Mouse (Mus musculus): Measurements from ENCODE around the gene Ssu2. TPM values are rescaled to one million over a fixed set of nuclear protein-coding genes. Genes with fewer than 3 reads are reported as not detected.

Gene Ssu2
- total and polyA plus RNA-seq, 2 experiments from 2014 or later, result 0.33 to 0.99 TPM

DNA sequence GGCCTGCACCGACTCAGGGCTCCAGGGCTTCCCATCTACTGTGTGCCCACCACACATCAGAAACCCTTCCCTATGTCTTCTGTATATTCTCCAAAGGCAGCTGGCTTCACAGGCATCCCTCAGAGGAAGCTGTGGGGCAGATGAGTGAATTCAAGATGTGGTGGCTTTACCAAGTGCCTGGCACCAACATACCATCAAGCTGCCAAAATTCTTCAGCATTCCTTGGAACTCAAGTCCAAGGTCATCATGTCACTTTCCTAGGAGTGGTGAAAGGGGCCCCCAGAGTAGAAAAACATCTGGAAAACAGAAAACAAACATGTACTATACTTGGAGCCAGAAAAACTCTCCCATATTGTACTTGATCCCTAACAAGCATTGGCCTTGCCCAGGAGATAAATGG, 28.5 kb downstream of the Ssu2 start:
- no peaks in the 10 kb centered on the region for H3K36me3 ChIP-seq (ENCODE audit: insufficient read depth, low read length)
- 81% methylated on average over 1 of the region's 1 CpGs for WGBS

DNA sequence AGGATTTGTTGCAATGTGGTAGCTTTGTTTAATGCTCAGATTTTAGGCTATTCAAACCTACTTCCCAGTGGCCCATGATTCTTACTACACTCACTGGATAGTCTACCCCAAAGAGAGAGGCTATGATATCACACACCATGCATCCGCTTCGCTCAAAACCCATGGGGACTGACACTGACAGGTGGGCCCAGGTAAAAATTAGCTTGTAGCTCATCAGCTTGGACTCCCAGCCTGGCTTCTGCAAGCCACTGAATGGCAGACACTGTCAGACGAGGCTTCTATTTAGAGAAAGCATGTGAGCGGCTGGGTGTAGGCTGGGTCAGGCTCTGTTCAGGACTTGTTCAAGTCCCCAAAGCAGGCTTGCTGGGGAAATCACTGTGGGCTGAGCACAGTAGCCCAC, 37.4 kb downstream of the Ssu2 start:
- no peaks in the 10 kb centered on the region for H3K36me3 ChIP-seq (ENCODE audit: insufficient read depth, low read length)
- 93% methylated on average over 4 of the region's 4 CpGs for WGBS
- no peaks in the 10 kb centered on the region for H3K9me3 ChIP-seq (ENCODE audit: low read length)
- no peak overlapping the region for H3K4me3 ChIP-seq (ENCODE audit: low read length)
- H3K4me1 ChIP-seq (ENCODE audit: insufficient read depth, low read length), result no peaks in the 10 kb centered on the region
- TF ChIP-seq CTCF (IDR thresholded peaks at IDR 0.05; ENCODE audit: low read depth), result no peak
- H3K9ac ChIP-seq (replicated peaks; ENCODE audit: low read length), result no peak overlapping the region
- no peak overlapping the region for H3K4me2 ChIP-seq (ENCODE audit: low read depth, low read length)
- ATAC-seq (no peak), DNase-seq (ENCODE audit: low spot score) (no peak)
- no peak overlapping the region for H3K27ac ChIP-seq
- H3K27me3 ChIP-seq (ENCODE audit: insufficient read depth, low read length), result no peaks in the 10 kb centered on the region

More for the DNA sequence above, 28.5 kb downstream of the Ssu2 start:
- H3K4me2 ChIP-seq (ENCODE audit: low read depth, low read length), result no peak overlapping the region
- H3K4me1 ChIP-seq (ENCODE audit: insufficient read depth, low read length), result no peaks in the 10 kb centered on the region
- ATAC-seq (no peak), DNase-seq (ENCODE audit: low spot score) (no peak)
- TF ChIP-seq CTCF (IDR thresholded peaks at IDR 0.05; ENCODE audit: low read depth), result no peak
- H3K9ac ChIP-seq (replicated peaks; ENCODE audit: low read length), result no peak overlapping the region
- no peaks in the 10 kb centered on the region for H3K9me3 ChIP-seq (ENCODE audit: low read length)
- no peaks in the 10 kb centered on the region for H3K27me3 ChIP-seq (ENCODE audit: insufficient read depth, low read length)
- H3K4me3 ChIP-seq (ENCODE audit: low read length), result no peak overlapping the region
- H3K27ac ChIP-seq, result no peak overlapping the region

DNA sequence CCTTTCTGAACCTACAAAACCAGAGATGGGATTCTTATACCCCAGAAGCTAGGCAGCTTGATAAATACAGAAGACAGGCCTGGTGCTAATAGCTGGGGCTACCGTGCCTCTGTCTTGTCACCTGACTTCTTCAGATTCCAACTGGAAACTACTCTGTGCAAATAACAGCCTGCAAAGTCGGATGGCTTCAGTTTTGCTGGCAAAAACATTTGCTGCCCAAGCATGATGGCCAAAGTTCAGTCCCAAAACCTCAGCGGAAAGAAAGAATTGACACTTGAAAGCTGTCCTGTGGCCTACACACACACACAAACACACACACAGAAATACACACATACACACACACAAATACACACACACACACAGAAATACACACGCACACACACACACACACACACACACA, 48.8 kb downstream of the Ssu2 start:
- Histone ChIP-seq H3K36me3 (ENCODE audit: insufficient read depth, low read length) (no peaks in the 10 kb centered on the region), H3K4me1 (ENCODE audit: insufficient read depth, low read length) (no peaks in the 10 kb centered on the region), H3K9ac (replicated peaks; ENCODE audit: low read length) (no peak overlapping the region), H3K4me3 (ENCODE audit: low read length) (no peak overlapping the region), H3K4me2 (ENCODE audit: low read depth, low read length) (no peak overlapping the region), H3K9me3 (ENCODE audit: low read length) (no peaks in the 10 kb centered on the region), H3K27me3 (ENCODE audit: insufficient read depth, low read length) (no peaks in the 10 kb centered on the region), H3K27ac (no peak overlapping the region)
- DNase-seq (ENCODE audit: low spot score) (no peak), ATAC-seq (no peak)
- TF ChIP-seq CTCF (IDR thresholded peaks at IDR 0.05; ENCODE audit: low read depth), result no peak
- WGBS, result 86% methylated on average over 4 of the region's 4 CpGs

DNA sequence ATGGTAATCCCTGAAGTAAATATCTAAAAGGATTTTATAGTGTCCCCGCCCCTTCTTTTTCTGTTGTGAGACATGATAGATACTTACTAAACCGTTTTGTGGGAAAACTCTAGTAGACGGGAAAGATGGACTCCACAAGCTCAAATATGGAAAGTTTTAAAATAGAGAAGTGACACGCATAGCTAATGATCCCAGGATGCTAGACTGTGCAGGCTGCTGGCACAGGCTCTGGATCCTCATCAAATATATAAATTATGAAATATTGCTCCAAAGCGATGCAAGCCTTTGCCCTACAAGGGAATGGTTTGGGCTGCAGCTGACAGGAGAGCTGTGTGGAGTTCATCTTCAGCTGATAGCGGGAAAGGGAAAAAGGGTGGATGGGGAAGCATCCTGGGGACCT, 50.2 kb downstream of the Ssu2 start:
- no peak for DNase-seq (ENCODE audit: low spot score)
- no peak for TF ChIP-seq CTCF (IDR thresholded peaks at IDR 0.05; ENCODE audit: low read depth)
- no peaks in the 10 kb centered on the region for H3K9me3 ChIP-seq (ENCODE audit: low read length)
- no peak overlapping the region for H3K4me2 ChIP-seq (ENCODE audit: low read depth, low read length)
- WGBS, result 83% methylated on average over 6 of the region's 6 CpGs
- no peaks in the 10 kb centered on the region for H3K27me3 ChIP-seq (ENCODE audit: insufficient read depth, low read length)
- ATAC-seq, result no peak
- H3K4me3 ChIP-seq (ENCODE audit: low read length), result no peak overlapping the region
- no peak overlapping the region for H3K9ac ChIP-seq (replicated peaks; ENCODE audit: low read length)
- H3K27ac ChIP-seq, result no peak overlapping the region
- no peaks in the 10 kb centered on the region for H3K36me3 ChIP-seq (ENCODE audit: insufficient read depth, low read length)
- H3K4me1 ChIP-seq (ENCODE audit: insufficient read depth, low read length), result no peaks in the 10 kb centered on the region

DNA sequence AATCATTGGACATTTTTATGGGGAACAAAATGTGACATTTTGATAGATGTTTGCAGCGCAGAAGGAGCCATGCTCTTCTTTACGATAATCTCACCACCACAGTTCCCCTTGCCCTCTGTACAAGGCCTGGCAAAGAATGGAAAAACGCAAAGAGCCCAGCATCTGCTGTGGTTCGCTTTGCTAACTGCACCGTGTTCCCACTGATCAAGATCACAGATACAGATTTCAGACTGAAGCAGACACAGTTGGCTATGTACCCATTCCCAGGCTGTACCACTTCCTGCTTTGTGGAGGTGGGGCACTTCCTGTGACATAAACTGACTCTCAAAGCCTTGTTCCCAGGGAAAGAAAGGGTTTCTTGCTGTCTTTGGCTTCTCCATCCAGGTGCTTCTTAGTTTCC, 53.9 kb downstream of the Ssu2 start:
- Histone ChIP-seq H3K4me2 (ENCODE audit: low read depth, low read length) (no peak overlapping the region), H3K9ac (replicated peaks; ENCODE audit: low read length) (no peak overlapping the region), H3K9me3 (ENCODE audit: low read length) (no peaks in the 10 kb centered on the region), H3K27me3 (ENCODE audit: insufficient read depth, low read length) (no peaks in the 10 kb centered on the region), H3K27ac (no peak overlapping the region), H3K4me1 (ENCODE audit: insufficient read depth, low read length) (no peaks in the 10 kb centered on the region), H3K36me3 (ENCODE audit: insufficient read depth, low read length) (no peaks in the 10 kb centered on the region), H3K4me3 (ENCODE audit: low read length) (no peak overlapping the region)
- TF ChIP-seq CTCF (IDR thresholded peaks at IDR 0.05; ENCODE audit: low read depth), result no peak
- ATAC-seq (no peak), DNase-seq (ENCODE audit: low spot score) (no peak)
- 85% methylated on average over 5 of the region's 5 CpGs for WGBS

DNA sequence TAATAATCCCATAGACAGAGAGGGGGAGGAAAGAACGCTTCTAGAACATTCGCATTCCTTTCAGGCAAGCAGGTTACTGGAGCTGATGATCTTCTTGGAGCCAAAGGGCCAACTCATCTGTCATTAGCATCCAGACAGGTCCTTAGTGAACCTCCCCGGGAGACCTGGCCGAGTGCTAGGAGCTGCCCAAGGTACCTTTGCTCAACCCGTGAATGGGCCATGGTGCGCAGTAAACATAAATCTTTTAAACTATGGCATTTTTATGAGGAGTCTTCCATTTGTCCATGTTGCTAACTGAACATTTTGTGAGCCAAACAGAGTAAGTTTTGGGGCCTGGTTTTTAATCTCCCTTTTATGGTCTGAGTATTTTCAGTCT, 56.6 kb downstream of the Ssu2 start:
- no peak for TF ChIP-seq CTCF (IDR thresholded peaks at IDR 0.05; ENCODE audit: low read depth)
- 67% methylated on average over 6 of the region's 6 CpGs for WGBS

DNA sequence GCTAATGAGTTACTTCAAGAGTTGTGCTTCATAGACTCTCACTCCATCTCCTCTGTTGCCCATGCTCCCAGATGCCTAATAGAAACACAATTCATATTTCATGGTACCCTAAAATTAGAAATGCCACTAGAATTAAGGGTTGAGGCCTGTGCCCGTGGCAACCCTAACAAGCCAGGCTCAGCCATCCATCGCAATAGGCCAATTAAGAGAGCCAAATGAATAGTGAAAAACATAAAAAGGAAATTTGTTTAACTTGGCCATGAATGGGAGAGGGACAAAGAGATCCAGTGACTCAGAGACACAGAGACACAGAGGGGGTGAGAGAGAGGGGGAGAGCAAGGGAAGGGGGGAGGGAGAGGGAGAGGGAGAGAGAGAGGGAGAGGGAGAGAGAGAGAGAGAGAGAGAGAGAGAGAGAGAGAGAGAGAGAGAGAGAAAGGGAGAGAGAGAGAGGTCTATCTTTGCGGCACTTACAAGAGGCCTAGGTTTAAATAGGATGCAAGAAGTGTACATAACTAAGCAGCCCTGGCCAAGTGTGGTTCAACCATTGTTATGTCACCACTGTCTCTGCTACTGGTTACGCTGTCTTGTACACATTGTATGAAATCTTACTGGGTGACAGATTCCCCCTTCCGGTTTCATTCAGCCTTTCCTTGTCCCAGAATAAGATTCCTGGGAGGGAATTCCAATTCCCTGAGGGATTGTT, 57.2 kb downstream of the Ssu2 start:
- no peak overlapping the region for H3K4me2 ChIP-seq (ENCODE audit: low read depth, low read length)
- TF ChIP-seq CTCF (IDR thresholded peaks at IDR 0.05; ENCODE audit: low read depth), result no peak
- H3K36me3 ChIP-seq (ENCODE audit: insufficient read depth, low read length), result no peaks in the 10 kb centered on the region
- no peak; the same call in 1 of the 2 replicates for ATAC-seq
- H3K27me3 ChIP-seq (ENCODE audit: insufficient read depth, low read length), result no peaks in the 10 kb centered on the region
- DNase-seq (ENCODE audit: low spot score), result no peak
- 59% methylated on average over 5 of the region's 5 CpGs for WGBS
- H3K27ac ChIP-seq, result no peak overlapping the region
- no peaks in the 10 kb centered on the region for H3K9me3 ChIP-seq (ENCODE audit: low read length)
- H3K4me1 ChIP-seq (ENCODE audit: insufficient read depth, low read length), result no peaks in the 10 kb centered on the region
- no peak overlapping the region for H3K4me3 ChIP-seq (ENCODE audit: low read length)
- no peak overlapping the region for H3K9ac ChIP-seq (replicated peaks; ENCODE audit: low read length)

More for the DNA sequence above, 56.6 kb downstream of the Ssu2 start:
- ATAC-seq (no peak), DNase-seq (ENCODE audit: low spot score) (no peak)
- Histone ChIP-seq H3K4me1 (ENCODE audit: insufficient read depth, low read length) (no peaks in the 10 kb centered on the region), H3K9ac (replicated peaks; ENCODE audit: low read length) (no peak overlapping the region), H3K4me3 (ENCODE audit: low read length) (no peak overlapping the region), H3K4me2 (ENCODE audit: low read depth, low read length) (no peak overlapping the region), H3K27me3 (ENCODE audit: insufficient read depth, low read length) (no peaks in the 10 kb centered on the region), H3K36me3 (ENCODE audit: insufficient read depth, low read length) (no peaks in the 10 kb centered on the region), H3K9me3 (ENCODE audit: low read length) (no peaks in the 10 kb centered on the region), H3K27ac (no peak overlapping the region)
